Mouse (Mus musculus) E14TG2a.4 (cell line): ENCODE results near the gene Slc17a4.

ENCODE experiments used
- H3K27me3 ChIP-seq: 2 replicates; pipeline ENCODE4 v1.6.1; 2014; ENCODE audit warnings: low read length, control low read depth; ENCODE audit not compliant: insufficient read depth
- H3K36me3 ChIP-seq: 2 replicates; pipeline ENCODE4 v1.6.1; 2014; ENCODE audit warnings: low read length, control low read depth; ENCODE audit not compliant: insufficient read depth
- H3K4me1 ChIP-seq: replicated peaks from 2 replicates; pipeline ENCODE4 v1.6.1; 2014; ENCODE audit warnings: low read depth, low read length, control low read depth
- H3K4me3 ChIP-seq: replicated peaks from 2 replicates; pipeline ENCODE4 v1.5.1; 2014; ENCODE audit warnings: mild to moderate bottlenecking, low read length
- H3K9me3 ChIP-seq: 2 replicates; pipeline ENCODE4 v1.6.1; 2014; ENCODE audit warnings: low read length, control low read depth
- CTCF ChIP-seq: conservative IDR thresholded peaks from 2 replicates; pipeline ENCODE4 v1.5.1; 2014; ENCODE audit warnings: low read length
- NANOG ChIP-seq: IDR thresholded peaks from 2 replicates; pipeline ENCODE4 v1.6.1; 2014; ENCODE audit warnings: borderline replicate concordance, low read length, mixed read lengths
- POU5F1 ChIP-seq: IDR thresholded peaks from 2 replicates; pipeline ENCODE4 v1.6.1; 2014; ENCODE audit warnings: low read length, borderline replicate concordance

Gene Slc17a4

DNA sequence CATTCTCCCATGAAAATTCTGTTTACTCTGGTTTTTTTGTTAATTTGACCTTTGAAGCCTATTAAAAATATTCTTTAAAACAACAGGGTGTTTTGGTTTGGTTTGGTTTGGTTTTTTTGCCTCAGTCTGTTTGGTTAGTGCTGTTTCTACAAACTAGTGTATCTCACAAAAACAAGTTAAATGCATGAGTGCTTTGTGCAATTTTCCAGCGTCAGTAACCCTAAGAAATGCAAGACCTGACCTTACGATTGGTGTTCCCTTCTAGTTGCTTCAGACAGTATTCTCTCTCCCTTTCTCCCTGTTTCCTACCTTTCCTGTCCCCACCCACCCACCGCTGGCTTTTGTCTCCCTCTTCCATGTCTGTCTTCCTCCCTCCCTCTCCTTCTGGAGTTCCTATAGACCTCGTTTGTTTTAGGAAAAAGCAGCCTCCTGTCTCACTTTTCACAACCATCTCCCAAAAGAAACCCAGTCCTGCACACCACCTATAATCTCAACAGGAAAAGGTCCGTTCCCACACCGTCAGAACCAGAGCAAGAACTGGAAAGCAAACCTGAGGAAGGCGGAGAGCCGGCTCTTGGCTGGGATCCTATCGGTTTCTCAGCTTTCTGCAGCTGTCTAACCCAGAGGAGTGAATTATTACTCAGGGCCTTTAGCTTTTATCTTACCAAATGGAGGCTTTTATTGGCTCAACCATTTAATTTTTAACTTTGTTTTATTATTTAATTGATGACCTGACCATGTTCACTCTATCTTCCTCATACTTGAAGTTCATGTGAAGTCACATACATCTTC, at the start of gene Slc17a4:
TSS of gene Slc17a4 (minus strand) at position 634 of the 792 bp plus-strand sequence.
- Histone ChIP-seq H3K4me3 (no peak within 1 kb of the TSS), H3K27me3 (no peaks in the 10 kb centered on the region), H3K4me1 (no peaks in the 10 kb centered on the region), H3K36me3 (no peaks in the 10 kb centered on the region), H3K9me3 (no peaks in the 10 kb centered on the region)
- TF ChIP-seq POU5F1 (no peak), NANOG (no peak), CTCF (no peak)

DNA sequence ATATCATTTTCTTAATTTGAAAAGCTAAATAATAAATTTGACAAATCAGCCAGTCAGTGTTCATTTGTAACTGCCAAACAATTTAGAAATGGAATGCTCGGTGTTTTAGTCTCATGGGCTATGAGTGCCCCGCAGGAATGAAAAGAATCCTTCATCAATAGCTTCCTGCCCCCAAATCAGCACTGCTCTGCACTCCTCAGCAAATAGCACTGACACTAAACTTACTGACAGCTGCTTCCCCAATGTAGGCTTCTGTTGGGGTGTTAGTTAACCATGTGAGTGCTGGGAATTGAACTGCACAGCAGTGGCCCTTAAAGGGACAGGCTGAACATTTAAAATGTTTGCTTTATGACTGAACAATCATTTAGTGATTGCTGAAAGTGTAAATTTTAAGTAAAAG, 45.0 kb upstream of the Slc17a4 start:
- H3K4me3 ChIP-seq: no peak overlapping the region
- no peaks in the 10 kb centered on the region; the same call in 1 of the 2 replicates for H3K27me3 ChIP-seq
- H3K36me3 ChIP-seq: no peaks in the 10 kb centered on the region
- H3K9me3 ChIP-seq: no peaks in the 10 kb centered on the region
- TF ChIP-seq CTCF: no peak
- TF ChIP-seq NANOG: no peak
- TF ChIP-seq POU5F1: no peak
- H3K4me1 ChIP-seq: no peaks in the 10 kb centered on the region

DNA sequence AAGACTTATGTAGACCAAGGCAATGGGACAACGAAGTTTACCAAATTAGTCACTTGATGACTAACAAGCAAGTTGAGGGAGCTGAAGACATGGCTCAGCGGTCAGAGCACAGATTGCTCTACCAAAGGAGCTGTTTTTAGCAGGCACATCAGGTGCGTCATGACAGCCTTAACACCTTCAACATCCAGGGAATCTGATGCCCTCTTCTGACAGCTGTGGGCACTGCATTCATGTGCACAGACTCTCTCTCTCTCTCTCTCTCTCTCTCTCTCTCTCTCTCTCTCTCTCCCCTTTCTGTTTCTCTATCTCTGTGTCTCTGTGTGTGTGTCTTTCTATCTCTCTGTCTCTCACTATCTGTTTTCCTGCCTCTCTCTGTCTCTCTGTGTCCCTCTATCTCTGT, 36.1 kb upstream of the Slc17a4 start:
- Histone ChIP-seq H3K4me1 (no peaks in the 10 kb centered on the region), H3K4me3 (no peak overlapping the region), H3K36me3 (no peaks in the 10 kb centered on the region), H3K27me3 (peaks cover 7% of the 10 kb centered on the region; the same call in 1 of the 2 replicates), H3K9me3 (no peaks in the 10 kb centered on the region)
- TF ChIP-seq NANOG (no peak), CTCF (no peak), POU5F1 (no peak)

DNA sequence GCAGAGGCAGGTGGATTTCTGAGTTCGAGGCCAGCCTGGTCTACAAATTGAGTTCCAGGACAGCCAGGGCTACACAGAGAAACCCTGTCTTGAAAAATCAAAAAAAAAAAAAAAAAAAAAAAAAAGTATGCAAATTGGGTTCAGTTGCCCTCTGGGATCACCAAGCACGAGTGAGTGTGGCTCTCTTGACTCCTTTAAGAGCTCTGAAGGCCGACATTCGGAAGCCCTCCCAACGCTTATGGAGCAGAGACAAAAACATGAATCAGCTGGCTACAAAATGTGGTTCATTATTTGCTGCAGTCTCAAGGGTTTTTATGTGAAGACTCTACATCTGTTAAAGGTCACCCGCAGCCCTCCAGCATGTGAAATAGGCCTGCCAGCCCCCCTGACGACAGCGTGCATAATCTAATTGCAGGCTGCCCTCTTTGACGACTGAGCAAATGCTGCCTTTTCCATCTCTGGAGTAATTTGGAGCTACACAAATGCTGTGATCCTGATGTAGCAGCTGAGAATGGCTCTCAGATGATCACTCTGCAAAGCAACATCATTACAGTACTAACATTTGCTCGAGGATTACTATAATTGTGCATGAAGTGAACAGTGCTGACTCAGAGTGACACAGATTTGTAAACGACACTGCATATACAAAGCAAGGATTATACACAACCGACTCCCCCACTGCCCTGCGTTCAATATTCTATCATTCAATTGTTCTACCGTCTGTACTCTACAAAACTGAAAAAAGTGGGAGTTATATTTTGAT, 34.9 kb upstream of the Slc17a4 start:
- H3K4me3 ChIP-seq: no peak overlapping the region
- TF ChIP-seq POU5F1: no peak

GRCm38 (mm10) chr13:23946254-23946653, 31.4 kb upstream of the Slc17a4 start:
- no peaks in the 10 kb centered on the region for H3K9me3 ChIP-seq
- H3K27me3 ChIP-seq: peaks cover 7% of the 10 kb centered on the region; the same call in 1 of the 2 replicates
- H3K36me3 ChIP-seq: no peaks in the 10 kb centered on the region
- no peaks in the 10 kb centered on the region for H3K4me1 ChIP-seq
- TF ChIP-seq NANOG (no peak), POU5F1 (no peak), CTCF (no peak)
- H3K4me3 ChIP-seq: no peak overlapping the region

More for the DNA sequence above, 34.9 kb upstream of the Slc17a4 start:
- H3K27me3 ChIP-seq: peaks cover 7% of the 10 kb centered on the region; the same call in 1 of the 2 replicates
- no peaks in the 10 kb centered on the region for H3K4me1 ChIP-seq
- H3K9me3 ChIP-seq: no peaks in the 10 kb centered on the region
- H3K36me3 ChIP-seq: no peaks in the 10 kb centered on the region

GRCm38 (mm10) chr13:23942861-23943260, 28.1 kb upstream of the Slc17a4 start:
- no peak for TF ChIP-seq CTCF
- TF ChIP-seq NANOG: no peak
- no peak for TF ChIP-seq POU5F1
- Histone ChIP-seq H3K4me3 (no peak overlapping the region), H3K4me1 (no peaks in the 10 kb centered on the region), H3K36me3 (no peaks in the 10 kb centered on the region), H3K27me3 (peaks cover 13% of the 10 kb centered on the region; the same call in 1 of the 2 replicates), H3K9me3 (no peaks in the 10 kb centered on the region)

- Histone ChIP-seq H3K9me3 (no peaks in the 10 kb centered on the region), H3K4me3 (no peak overlapping the region), H3K4me1 (no peaks in the 10 kb centered on the region), H3K36me3 (no peaks in the 10 kb centered on the region), H3K27me3 (peaks cover 27% of the 10 kb centered on the region)
- no peak for TF ChIP-seq POU5F1
- TF ChIP-seq CTCF: no peak
- no peak for TF ChIP-seq NANOG
Observed at GRCm38 (mm10) chr13:23940291-23940690, 25.5 kb upstream of the Slc17a4 start.

GRCm38 (mm10) chr13:23938699-23939098, 23.9 kb upstream of the Slc17a4 start:
- Histone ChIP-seq H3K4me1 (peaks cover 8% of the 10 kb centered on the region), H3K9me3 (no peaks in the 10 kb centered on the region; the same call in 1 of the 2 replicates), H3K27me3 (peaks cover 43% of the 10 kb centered on the region), H3K36me3 (no peaks in the 10 kb centered on the region), H3K4me3 (no peak overlapping the region)
- TF ChIP-seq NANOG: no peak
- no peak for TF ChIP-seq POU5F1
- TF ChIP-seq CTCF: no peak
